Mouse (Mus musculus): ENCODE measurements around the gene Syn3.
A peak's percentile ranks its signal among the peaks of the same experiment; 100 is the strongest.

Syn3 gene

DNA sequence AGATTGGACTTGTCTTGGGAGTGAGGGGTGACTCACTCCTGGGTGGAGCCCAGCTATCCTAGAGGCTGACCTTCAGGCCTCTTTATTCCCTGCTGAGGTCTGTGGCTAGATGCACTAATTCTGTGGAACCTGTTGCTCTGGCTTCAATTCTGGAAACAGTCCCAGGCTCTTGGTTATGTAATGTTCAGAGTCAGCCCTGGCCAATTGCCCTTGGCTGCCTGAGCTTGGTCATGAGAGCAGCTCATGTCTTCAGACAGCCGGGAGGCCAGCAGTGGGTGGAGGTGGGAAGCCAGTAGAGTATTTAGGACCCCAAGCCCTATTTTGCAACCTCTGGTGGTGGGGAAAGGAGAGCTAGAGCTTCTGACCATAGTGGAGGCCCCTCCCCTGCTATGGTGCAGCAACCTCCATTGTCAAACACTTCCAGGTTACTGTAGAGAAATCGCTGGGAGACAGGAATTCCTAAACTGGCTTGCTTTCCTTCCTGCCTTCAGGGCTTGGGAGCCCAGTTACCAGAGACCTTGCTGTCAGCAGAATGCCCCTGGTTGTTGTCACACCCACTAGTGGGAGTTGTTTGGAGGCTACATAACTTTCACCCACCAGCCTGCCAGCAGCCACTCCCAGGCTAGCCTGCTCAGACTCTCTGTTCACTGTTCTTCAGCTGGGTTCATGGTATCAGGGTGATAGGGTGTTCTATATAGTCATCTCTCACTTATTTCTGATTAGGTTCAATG lies 158.9 kb downstream of the Syn3 start:
- peak; percentile 54 for DNase-seq (ENCODE audit: low read depth, low spot score)

DNA sequence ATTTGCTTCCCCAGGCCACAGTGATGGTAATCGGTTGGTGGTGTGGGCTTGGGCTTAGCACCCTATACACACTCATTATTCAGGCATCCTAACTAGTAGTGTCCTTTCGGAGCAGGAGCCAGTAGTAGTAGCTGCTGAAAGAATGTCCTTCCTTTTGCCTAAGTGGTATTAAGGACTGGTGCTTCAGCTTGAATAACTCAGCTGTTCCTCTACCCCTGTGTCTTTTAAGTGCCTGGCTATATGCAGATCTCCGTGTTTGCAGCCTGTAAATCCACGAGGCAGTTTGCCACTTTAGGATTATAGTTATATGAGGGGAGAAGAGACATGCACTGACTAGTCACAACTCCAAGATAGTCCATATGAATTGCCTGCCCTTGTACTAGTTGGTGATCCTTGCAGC lies 159.6 kb downstream of the Syn3 start:
- no peak for DNase-seq (ENCODE audit: low read depth, low spot score)

DNA sequence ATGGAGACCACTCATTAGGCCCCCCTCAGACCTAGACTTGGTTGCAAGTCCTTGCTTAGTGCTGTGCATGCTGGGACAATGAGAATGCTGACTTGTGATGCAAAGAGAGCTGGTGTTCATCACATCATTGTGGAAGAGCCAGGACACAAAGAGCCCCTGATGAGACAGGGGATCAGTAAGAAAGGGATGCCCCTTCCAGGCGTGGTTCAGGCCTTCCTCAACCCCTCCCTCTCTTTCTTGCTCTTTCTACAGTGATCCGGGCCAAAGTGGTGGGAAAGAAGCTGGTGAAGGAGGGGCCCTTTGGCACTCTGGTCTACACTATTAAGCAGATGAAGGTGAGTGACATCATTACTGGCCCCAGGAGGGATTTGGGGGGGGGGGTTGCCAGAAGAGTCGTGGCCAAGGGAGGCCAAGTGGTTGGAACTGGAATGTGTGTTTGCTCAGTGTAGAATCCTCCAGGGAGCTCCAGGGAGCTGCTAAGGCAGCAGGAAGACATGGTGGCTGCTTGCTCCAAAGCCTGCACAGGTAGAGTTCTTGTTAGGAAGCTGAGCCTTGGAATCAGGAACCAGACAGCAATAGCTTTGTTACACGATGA lies 160.5 kb downstream of the Syn3 start:
- DNase-seq (ENCODE audit: low read depth, low spot score) = no peak

DNA sequence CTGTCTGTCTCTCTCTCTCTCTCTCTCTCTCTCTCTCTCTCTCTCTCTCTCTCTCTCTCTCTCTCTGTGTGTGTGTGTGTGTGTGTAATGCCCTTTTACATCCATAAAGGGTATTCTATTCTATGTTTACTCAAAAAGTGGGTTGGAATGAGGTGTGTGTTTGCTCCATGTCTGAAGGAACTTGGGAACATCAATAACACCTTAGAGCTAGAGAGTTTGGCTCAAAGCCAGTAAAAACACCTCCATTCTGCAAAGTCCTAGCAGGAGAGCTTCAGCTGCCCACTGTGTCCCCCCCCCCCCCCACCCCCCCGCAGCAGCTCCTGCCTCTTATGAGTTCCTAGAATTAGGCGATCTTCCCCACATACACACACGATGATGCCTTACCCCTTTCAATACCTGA lies 161.5 kb downstream of the Syn3 start:
- no peak for DNase-seq (ENCODE audit: low read depth, low spot score)

DNA sequence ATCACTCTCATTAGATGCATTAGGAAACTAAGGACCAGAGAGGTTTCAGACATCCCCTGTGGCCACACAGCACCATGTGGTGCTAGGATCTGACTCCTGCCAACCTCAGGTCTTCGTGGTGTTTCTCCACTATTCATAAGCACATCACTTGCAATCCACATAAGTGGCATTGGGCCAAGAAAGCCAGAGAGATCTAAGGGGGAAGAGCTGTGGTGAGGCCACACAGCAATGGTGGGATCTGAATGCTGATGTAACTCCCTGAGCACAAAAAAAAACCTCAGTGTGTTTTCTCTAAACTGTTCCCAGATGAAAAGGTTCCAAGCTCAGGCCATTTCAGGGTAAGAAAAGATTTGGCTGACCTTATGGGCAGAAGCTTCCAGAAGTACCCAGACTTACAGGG lies 162.2 kb downstream of the Syn3 start:
- no peak for DNase-seq (ENCODE audit: low read depth, low spot score)

DNA sequence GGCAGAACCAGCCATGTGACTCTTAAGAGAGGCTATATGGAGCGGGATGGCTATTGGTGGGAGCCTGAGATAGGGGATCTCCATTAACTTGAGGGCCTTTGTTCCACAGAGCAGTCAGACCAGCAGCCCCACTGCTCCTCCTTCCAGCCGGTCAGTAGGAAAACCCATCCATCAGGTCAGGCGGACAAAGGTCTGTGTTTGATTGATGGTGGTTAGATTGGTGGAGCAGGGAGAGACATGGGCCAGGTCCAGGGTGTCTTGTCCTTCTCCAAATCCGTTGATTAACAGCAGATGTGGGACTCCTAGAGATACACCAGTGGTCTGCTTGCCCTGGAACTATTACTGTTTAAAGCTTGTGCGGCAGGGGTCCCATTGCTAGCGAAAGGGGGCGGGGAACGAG lies 164.1 kb downstream of the Syn3 start:
- DNase-seq (ENCODE audit: low read depth, low spot score) = no peak

DNA sequence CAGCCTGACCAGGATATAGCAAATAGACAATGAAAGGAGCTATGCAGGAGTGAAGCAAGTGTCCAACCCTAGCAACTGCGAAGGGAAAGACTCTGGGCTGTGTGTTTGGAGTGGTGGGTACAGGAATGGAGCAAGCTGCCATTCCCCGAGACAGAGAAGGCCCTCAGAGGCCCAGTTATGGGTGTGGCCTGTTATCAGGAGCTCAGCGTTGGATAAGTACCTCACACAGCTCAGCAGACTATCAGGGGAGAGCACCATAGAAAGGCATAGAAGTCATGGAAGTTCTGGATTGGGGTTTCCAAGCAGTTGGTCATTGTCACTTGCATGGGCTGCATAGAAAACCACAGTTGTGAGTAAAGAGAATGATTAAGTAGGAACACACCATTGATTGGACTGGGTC lies 165.8 kb downstream of the Syn3 start:
- no peak for DNase-seq (ENCODE audit: low read depth, low spot score)

DNA sequence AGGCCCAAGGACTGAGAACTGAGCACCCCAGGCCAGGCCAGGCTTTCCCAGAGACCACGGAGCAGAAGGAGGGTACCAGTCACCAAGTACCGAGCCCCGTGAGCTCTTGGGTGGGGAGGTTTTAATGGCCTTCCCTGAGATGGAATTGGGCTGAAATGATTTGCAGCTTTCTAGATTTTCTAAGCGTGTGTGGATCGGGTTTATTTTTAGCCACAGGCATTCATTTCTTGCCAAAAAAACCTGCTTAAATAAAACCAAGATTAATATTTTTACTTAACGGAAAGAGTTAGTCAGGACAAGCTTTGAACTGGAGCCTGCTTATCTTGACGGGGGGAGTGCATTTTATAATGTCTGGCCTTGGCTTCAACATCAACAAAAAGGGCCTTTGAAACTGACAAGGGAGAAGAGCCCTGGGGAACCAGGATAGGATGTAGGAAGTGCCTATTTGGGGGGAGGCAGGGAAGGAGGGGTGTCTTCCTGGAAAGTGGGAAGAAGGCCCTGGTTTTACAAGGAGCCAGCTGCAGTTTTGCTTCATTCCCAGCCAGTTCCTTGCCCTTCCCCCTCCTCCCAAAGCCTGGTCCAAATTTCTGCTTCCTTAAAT lies 166.9 kb downstream of the Syn3 start:
- DNase-seq (ENCODE audit: low read depth, low spot score) = no peak

DNA sequence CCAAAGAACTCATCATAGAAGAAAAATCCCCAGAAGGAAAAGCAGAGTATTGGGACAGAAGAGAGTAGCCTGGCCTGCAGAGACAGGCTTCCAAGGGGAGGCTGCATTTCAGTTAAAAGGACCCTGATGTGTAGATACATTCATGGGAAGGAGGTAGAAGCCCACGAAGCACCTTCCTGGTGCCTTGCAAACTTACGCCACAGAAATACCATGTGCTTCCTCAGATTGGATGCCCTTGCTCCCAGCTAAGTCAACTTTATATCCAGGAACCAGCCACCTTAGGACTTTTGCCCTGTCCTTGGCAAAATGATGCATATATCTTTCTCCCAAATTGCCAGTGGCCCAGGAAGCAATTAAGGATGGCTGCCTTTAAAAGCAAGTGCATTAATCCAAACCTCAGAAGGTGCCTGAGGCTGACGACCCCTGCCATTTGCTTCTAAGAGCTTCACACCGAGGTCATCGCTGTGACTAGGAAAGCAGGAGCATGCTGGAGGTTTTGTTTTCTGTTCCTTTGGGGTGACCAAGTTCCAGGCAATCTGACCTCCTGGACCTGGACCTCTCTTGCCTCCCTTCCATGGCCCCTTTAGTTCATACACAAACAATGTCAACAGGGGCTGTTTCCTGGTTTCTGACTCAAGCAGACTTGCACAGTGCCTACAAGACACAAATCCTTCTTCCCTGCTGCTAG lies 167.6 kb downstream of the Syn3 start:
- no peak for DNase-seq (ENCODE audit: low read depth, low spot score)

DNA sequence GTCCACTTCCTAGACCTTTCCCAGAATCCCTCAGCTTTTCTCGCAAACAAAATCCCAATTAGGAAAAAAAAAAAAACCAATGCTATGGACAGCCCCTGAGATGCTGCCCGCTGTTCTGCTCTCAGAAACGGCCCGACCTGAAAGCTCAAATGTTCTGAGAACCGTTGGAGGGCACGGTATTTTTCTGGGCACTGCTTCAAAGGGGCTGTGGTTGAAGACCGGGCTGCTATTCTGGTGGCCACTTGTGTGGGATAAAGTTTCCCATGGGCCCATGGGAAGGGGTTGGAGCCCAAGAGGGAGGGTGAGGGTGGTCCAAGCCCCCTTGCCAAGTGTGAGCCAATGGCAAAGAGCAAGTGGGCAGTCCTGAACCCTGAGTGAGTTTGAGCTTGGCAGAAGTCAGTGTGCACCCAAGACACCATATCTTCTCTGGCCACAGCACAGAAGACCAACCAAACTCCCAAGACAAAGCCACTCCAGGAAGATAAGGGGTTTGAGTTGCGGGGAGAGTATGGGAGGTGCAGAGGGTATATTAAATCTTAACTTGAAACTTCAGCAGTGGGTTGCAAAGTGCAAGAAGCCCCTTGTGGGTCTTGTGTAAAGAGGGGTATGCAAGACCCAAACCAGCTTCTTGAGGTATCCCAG lies 169.3 kb downstream of the Syn3 start:
- no peak for DNase-seq (ENCODE audit: low read depth, low spot score)

DNA sequence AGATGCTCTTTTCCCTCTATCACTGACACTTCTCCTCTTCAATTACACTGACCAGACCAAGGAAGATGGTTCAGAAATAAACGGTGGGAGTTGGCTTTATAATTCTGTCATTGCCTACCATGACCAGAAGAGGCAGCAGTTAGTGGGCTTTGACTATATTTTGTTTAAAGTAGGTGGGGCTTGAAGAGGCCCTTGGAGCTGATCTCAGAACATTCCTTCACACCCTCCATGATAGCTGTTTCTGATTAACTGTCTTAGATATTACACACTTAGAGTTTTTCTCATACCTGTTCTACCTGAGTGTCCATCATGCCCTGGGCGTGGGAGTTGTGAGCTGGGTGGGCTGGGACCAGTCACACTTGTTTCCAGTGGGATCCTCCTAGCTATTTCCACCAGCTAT lies 170.0 kb downstream of the Syn3 start:
- no peak for DNase-seq (ENCODE audit: low read depth, low spot score)

DNA sequence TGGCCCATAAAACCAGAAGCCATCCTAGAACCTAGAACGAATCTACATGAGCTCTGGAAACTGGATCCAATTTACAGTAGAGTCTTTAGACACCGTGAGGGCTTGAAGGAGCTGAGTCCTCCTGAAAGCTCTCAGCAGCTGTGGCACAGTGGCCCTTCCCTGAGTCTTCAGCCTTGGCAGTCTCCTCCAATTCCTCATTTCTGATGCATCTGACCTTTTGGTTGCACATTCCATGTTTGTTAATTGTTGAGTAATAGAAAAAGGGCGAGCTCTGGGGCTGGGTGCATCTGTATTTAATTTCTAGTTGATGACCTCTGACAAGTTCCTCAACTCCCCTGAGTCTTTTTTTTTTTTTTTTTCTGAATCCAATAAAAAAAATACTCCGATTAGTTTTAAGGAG lies 170.6 kb downstream of the Syn3 start:
- DNase-seq (ENCODE audit: low read depth, low spot score) = no peak

DNA sequence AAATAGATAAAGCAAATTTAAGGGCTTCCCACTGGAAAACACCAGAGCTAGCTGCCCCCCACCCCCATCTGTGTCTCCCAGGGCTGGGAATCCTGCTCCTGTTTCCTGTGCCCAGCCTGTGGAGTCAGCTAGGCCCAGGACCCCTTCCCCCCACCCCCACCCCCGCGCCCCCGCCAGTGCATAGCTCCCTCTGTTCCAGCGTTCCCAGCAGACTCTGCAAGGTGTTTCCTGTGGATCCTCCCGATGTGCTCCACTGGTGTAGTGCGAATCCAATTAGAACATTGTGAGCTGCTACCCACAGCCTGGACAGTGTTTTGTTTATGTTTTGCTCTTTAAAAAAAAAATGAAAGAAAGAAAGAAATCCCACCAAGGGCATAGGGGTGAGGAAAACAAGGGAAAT lies 173.4 kb downstream of the Syn3 start:
- DNase-seq (ENCODE audit: low read depth, low spot score) = no peak

DNA sequence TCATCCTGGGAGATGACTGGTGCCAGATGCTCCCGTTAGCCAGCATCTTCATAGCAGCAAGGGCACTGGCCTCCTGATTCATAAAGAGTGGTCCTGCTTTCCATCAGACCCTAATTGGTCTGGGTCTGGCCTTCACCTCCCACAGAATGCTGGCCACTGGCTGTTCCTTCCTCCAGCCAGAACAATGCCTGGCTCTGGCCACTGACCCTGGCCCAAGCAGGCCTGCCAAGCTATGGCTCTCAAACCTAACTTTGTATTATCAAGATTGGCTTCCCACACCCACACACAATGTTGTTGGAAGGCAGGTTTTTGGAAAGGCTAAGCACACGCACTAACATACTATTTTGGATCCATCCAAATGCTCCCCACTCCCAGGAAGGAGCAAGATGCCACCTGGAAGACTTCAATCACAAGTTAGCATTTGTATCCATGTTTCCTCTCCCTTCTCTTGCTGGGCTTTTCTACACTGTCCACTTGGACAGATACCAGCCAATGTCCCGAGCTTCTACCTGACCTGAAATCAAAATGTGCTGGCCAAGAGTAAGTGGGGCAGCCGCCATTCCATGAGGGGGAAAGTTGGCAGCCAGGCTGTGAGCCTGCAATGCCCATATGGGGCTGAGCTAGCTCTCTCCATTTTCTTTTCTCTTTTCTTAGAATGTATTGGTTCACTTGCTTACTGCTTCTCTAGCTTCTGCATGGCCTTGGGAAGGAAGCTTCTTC lies 175.3 kb downstream of the Syn3 start:
- no peak for DNase-seq (ENCODE audit: low read depth, low spot score)

DNA sequence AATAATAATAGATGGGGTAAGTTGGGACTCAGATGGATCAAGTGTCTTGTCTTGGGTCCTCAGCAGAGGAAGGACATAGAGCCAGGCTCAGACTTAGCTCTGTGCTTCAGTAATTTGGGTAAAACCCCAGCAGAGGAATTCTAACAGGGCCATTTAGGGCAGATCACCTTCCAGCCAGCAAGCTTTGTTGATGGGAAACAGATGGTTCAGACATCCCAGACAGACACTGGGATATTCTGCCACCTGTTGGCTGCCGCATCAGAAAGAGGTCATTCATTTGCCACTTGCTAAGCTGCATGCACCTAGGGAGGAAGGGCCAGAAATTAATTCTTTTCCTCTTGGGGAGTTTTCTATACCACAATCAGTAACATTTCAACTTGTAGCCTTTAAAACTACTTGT lies 176.7 kb downstream of the Syn3 start:
- no peak for DNase-seq (ENCODE audit: low read depth, low spot score)

DNA sequence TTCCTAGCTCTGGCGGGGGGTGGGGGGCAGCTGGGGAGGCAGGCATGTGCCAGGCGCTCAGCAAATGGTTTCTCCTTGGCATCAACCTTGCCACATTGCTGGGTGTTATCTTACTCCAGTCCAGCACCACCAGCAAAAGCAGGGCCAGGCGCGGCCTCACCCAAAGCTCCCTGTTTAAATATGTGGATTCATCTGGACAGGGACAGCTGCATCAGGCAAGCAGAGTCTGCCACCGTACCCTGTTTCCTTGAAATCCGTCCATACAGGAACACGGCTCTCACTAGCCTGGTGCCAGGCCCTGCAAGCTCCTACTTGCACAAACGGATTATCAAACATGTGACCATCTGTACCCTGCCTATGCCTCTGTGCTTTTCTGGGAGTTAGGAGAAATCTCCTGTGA lies 177.5 kb downstream of the Syn3 start:
- DNase-seq (ENCODE audit: low read depth, low spot score) = no peak

DNA sequence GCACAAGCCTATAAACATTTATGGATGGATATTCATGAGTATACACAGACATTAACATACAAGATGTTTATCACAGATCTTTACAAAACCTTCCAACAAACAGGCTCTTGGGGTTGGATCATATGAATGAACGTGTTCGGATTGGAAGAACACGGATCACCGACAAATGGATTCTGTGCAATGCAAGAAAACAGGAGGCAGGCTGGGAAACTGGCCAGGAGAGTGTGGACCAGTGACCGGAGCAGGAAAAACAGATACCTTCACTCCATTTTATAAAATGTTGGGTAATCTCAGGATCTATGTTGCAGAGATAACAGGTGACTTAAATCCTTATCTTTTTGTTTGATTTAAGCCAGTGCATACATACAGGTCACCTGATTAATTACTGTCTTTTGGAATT lies 178.5 kb downstream of the Syn3 start:
- no peak for DNase-seq (ENCODE audit: low read depth, low spot score)

DNA sequence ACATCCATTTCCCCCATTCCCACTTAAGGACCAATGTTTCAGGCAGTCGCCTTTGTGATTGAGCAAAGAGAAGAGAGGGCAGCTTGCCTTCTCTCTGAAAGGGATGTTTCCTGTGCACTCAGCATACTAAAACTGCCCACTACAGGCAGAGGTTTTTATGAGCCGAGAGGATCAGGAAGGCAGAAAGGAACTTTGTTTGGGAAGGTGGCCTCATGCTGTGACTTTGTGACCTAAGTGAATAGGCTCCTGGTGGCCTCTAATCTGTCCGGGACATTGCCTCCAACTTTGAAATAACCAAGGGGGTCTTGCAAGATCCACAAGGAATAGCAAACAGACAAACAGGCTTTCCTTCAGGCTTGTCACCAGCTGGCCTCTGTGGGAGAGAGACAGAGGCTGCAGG lies 179.2 kb downstream of the Syn3 start:
- DNase-seq (ENCODE audit: low read depth, low spot score) = no peak

DNA sequence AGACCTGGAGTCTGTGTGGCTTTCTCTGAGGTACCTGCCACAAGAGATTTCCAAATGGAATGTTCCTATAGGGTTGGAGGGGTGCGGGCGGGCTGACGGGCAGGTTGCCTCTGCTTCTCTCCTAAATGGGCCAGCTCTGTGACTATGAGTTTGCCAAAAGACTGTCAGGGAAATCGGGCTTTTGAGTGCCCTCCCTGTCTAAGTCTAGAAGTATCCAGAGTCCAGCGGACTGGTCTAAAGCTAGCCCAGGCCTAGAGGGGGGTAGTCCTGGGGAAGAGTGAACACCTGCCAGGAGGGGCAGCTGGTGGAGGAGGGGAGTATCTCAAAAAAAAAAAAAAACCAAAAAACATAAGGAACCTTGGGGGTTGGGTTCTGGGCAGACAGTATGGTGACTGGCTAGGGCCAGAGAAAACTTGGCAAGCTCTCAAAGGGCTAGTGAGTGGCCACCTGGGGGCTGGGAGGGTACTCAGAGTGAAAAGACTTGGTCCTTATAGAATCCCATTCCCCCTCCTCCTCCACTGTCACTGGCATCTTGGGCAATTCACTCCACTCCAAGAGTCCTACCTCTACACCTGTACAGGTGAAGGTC lies 180.1 kb downstream of the Syn3 start:
- no peak for DNase-seq (ENCODE audit: low read depth, low spot score)

DNA sequence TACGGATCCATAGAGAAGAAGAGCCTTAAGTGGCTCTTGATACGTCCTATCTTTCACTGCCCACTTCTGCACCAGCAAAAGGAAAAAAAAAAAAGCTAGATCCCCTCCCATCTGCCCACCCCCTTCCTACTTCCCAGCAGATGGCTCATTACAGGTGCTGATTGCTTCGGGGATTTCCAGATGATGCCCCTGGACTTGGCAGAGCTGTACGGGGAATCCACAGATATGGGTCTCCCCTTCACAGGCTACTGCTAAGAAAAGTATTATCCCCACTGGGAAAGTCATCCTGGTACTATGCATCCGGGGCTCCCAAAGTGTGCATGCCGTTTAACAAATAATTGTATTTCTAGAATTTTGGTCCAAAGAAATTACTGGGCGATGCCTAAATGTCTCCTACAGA lies 181.1 kb downstream of the Syn3 start:
- DNase-seq (ENCODE audit: low read depth, low spot score) = no peak

DNA sequence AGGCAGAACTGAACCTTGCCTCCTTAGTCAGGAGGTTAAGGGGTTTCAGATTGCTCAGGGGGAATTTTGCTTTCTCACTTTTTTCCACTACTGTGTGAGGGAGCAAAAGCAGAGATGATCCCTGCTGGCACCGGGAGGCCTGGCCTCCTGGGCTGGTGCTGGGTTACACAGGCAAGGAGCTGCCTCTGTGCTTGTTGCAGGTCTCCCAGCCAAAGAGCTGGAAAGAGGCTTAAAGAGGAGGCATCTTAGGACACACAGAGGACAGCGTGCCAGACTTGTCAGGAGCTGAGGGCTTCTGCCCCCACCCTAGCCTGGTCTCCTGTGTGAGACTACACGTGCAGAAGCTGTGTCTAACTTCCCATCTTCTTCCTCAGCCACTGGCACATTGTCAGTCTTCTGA lies 183.2 kb downstream of the Syn3 start:
- DNase-seq (ENCODE audit: low read depth, low spot score) = no peak

Data from retina, adult 2 months (tissue).